Mouse (Mus musculus) liver (tissue): Measurements from ENCODE around the gene Cmip.
A peak's percentile ranks its signal among the peaks of the same experiment; 100 is the strongest.

Source experiments
- DNase-seq: peaks from one replicate; pipeline ENCODE4 v3.0.0-alpha.2; 2020; ENCODE audit warnings: mixed read lengths

Cmip gene

GRCm38 (mm10) chr8:117356109-117356672 lies 99.3 kb downstream of the Cmip start:
- DNase-seq: no peak

DNA sequence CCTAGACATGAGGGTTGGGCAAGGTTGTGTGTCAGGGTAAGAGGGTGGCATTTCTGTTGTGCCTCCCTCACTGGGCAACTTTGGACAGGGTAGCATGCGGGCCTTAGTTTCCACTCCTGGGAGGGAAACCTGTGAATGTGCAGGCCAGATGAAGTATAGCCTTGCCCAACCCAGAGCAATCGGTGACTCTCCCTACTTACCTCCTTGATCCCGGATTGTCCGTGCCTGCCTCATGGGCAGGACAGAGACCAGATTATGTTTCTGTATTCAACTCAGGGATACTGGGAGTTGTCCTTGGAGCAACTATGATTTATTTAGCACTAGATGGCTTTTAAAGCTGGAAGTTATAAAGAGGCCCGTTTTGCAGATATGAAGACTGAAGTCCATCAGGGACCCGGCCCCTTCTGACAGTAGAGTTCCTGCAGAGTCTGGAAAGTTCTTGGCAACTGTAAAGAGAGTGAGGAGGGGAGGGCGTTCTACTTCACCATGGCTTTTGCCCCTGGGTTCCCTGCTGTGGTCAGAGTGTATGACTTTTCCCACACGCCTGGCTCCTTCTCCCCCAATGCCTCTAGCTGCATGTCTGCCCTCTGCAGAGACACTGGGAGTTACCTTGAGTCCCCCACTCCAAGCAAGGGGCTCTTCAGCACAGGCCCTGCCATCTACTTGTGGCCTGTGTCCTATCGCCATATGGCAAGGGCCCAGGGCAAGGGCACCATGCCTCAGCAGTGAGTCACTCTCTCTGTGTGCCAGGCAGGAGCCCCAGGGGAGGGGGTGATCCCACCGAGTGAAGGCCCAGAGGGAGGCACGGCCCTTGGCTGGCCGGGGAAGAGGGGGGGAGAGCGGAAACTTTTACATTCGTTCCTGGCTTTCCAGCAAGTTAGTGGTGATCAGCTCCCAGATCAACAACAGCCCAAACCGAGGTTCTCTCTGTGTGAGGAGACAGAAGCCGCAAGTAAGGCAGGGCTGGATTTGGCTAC lies 100.9 kb downstream of the Cmip start:
- DNase-seq: no peak

GRCm38 (mm10) chr8:117360172-117360930 lies 103.5 kb downstream of the Cmip start:
- DNase-seq: peak; percentile 75

- DNase-seq: no peak
These were observed 105.0 kb downstream of the Cmip start for GRCm38 (mm10) chr8:117361595-117362437.

DNA sequence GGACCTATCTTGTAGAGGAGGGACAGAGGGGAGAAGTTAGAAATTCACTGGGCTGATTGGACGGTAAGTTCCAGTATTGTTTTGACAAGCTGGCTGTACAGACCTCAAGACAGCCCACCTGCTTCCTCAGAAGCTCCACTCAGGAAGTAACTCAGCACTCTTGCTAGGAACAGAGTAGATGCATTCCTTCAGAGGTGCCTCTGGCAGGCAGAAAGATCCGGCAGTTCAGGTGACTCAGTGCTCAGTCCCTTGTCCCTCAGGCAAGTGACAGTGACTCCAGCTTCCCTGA lies 105.5 kb downstream of the Cmip start:
- no peak for DNase-seq

DNA sequence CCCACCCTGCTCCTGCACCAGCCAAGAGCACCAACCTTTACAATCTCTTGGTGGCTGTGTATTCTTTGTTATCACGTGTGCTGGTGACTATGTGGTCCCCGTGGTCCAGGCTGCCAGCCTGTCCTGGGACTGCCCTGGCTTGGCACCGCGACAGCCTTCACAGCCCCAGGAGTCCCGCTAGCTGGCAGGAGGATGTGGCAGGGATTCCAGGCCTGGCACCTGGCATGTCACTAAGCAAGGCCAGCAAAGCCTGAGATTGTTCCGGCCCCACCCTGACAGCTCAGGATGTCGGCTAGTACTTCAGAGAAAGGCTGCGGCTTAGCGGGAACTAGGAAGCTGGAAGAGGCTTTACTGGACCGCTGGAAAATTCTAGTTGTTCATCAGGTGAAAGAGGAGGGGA lies 106.4 kb downstream of the Cmip start:
- DNase-seq: no peak

DNA sequence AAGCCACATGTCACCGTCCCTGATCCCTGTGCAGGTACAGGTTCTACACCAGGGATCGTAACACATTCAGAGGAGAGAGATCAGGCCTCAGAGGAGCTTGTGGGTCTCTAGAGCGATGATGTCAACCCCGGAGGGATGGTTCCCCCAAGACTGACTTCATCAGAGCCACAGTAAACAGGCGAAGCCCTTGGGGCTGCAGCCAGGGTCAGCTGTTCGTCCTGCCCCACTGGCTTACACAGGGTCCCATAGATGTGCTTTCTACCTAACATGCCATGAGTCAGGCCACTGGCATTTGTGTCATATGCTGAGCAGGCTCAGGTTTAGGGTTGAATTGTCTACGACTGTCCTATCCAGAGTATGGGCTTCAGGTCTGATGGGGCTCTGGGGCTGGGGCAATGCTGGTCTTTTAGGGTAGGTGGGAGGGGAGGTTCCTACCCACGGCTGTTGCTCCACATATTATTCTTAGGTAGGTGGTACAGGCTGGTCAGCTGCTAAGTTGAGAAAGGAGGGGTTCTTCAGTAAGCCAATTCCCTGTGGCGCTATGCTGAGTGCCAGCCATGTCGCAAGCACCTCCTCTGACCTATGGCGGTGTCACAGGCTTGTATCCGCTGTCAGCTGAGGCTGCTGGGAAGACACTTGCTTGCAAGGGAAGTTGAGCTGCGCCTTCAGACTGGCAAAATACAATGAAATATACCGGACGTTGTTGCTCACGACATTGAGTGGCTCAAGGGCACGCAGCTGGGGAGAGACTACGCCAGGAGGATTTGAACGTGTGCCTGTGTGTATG lies 107.7 kb downstream of the Cmip start:
- no peak for DNase-seq

- peak; percentile 28 for DNase-seq
These were observed 109.6 kb downstream of the Cmip start for GRCm38 (mm10) chr8:117366475-117366874.

DNA sequence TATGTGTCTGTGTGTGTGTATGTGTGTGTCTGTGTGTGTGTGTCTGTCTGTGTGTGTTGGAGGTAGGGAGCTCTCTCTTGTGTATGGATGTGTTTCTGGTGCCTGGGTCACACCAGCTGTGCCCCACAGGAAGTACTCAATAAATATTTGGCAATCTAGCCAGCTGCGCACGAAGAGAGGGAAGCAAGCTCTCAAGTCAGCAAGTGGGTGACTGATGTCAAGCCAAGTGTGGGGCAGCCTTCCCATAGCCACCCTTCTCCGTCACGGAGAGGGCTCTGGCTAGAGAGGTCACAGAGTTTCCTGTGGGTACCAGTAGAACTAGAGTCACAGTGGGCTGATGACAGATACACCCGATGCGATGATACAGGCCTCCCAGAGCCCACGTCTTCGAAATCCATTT lies 110.6 kb downstream of the Cmip start:
- no peak for DNase-seq

DNA sequence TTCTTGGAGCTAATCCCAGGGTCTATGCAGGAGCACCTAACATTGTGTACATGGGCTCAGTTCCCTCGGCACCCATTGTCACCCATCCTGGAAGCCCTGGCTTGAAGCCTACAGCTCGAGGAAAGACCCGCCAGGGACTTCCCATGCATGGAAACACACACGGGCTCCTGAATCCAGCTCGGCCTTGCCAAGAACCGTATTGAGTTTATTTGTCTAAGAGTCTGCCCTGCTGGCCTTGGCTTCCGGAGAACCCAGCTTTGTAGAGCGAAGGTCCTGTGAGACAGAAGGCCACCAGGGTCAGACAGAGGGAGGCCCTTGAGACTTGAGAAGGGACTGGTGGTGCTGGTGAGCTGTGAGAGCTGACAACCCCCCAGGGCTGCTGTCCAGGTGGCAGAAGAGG lies 111.9 kb downstream of the Cmip start:
- DNase-seq: no peak

- DNase-seq: no peak
These were observed 113.1 kb downstream of the Cmip start for GRCm38 (mm10) chr8:117370009-117370408.

GRCm38 (mm10) chr8:117371189-117371588 lies 114.3 kb downstream of the Cmip start:
- DNase-seq: no peak

DNA sequence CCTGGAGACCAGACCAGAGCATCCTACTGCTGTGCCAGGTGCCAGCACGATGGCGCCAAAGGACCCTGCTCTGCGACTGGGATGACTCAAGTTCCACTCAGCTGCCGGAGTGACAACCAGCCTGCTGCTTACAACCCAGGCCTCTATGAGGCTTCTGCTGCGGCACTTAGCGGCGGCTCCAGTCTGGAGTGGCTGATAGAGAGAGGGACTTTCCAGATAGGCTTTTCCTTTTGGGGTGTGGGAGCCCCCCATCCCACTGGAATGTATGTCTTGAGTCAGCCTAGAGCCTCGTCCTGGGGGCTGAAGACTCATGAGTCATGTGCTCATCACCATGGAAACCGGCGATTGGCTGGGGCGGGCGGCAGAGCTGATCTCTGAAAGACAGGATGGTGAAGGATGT lies 115.2 kb downstream of the Cmip start:
- no peak for DNase-seq

DNA sequence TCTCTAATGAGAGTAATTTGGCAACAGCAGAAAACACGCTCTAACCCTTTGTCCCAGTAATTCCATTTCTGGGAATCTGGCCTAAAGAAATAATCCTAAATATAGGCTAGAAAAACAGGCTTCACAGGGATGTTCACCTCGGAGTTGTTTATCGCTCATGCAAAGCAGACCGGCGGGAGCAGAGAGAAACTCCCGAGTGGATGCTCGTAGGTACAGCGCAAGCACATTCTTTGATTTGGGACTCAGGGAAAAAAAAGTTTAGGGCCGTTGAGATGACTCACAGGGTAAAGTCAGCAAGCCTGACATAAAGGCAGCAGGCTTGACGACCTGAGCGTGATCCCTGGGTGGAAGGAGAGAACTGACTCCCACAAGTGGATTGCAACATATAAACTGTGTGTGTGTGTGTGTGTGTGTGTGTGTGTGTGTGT lies 116.2 kb downstream of the Cmip start:
- DNase-seq: no peak

DNA sequence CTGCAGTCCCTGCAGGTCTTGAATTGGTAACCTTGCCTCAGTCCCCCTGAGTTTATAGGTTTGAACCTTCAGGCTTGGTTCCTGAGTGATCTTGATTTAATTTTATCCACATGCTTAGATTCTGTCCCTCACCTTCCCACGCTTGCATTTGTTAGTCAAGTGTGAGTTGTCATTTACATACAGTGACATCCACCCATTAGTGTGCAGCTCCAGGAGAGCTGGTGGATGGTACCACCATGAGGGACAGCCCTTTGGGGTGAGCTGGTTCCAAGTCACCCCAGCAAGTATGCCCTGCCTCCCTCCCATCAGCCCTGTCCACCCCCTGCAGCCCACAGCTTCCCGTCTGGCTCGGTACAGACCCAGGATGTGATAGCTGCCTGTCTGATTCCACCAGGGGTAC lies 117.2 kb downstream of the Cmip start:
- DNase-seq: no peak

DNA sequence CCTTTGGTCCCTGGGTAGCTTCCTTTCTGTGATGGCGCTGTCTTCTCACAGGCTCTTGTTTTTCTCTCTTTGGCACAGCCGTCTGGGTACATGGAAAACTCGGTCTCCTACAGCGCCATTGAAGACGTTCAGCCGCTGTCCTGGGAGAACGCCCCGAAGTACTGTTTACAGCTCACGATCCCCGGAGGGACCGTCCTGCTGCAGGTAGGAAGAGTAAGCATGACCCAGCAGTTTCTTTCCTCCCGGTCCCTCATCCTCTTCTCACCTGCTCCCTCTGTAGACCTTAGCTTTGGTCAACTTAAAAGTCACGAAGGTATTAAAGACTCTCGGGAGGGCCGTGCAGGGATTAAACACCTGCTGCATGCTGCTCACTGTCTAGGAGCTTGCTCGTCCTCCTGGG lies 120.1 kb downstream of the Cmip start:
- DNase-seq: no peak

DNA sequence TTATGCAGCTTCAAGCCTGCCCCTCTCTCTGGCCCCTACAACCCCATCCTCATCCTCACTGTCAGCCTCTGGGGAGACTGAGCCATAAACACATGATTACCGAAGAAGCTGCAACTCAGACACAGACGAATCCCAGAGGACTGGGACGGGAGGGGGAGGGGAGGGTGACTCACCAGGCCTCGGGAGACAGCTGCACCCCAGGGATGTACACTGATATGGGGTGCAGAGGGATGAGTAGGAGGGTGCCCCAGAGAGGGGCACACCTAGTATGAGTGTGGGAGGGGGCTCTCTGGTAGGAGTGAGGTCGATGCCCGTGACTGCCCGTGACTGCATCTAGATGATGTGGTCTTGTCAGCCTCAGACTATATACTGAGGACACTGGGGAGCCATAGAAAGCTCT lies 121.8 kb downstream of the Cmip start:
- DNase-seq: no peak

GRCm38 (mm10) chr8:117379131-117379530 lies 122.3 kb downstream of the Cmip start:
- DNase-seq: peak; percentile 48

DNA sequence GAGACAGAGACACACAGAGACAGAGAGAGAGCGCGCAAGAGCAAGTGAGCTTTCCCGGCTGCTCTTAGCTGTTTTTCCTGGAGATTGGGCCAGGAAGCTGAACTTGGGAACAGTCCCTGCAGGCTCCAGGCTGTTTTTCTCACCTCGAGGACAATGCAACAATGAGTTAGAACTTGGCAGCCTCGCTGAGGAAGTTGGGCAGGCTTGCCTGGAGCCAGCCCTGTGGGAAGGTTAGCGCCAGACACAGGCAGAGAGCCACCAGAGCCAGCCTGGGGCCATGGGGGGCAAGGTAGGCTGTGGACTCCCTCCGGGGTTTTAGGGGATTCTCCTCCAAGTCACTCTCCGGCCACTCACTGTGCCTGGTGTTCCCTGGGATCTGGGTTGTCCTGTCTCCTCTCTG lies 123.9 kb downstream of the Cmip start:
- no peak for DNase-seq

DNA sequence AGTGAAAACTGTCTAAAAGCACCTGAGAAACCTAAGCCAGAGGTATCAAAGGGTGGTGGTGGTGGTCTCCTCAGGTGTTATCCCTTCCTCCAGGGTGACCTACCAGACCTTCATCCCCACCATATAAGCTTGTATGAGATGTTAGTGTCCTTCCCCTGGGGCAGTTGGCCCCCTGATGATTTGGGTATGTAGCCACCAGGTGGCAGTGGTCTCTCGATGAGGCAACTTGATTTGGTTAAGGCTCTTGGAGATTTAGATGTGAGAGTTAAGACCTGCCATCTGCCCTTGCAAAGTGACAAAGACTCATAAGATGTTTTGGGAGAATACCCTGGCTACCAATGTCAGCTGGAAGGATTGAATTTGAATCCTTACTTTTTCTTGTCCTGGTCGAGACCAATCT lies 129.3 kb downstream of the Cmip start:
- DNase-seq: no peak

GRCm38 (mm10) chr8:117387642-117388041 lies 130.8 kb downstream of the Cmip start:
- no peak for DNase-seq

- no peak for DNase-seq
These were observed 131.5 kb downstream of the Cmip start for GRCm38 (mm10) chr8:117388370-117388769.
